Mouse (Mus musculus): Measurements from ENCODE around the gene Fancl.
"Not testable (repeated sequence)": the region's sequence is repeated elsewhere in the genome, so short reads cannot be mapped to it uniquely, and the experiment has no call there.

Gene Fancl

GRCm38 (mm10) chr11:26385971-26386370, at the start of gene Fancl:
Fancl (plus strand) TSS chr11:26386135.
- DNase-seq: no peak

- DNase-seq: no peak
These were observed 49.1 kb upstream of the Fancl start for GRCm38 (mm10) chr11:26336848-26337247.

- DNase-seq: not testable (repeated sequence)
These were observed 15.8 kb upstream of the Fancl start for GRCm38 (mm10) chr11:26370176-26370575.

- DNase-seq: not testable (repeated sequence)
These were observed 14.0 kb upstream of the Fancl start for GRCm38 (mm10) chr11:26371980-26372379.

- DNase-seq: no peak
These were observed 11.8 kb upstream of the Fancl start for GRCm38 (mm10) chr11:26374132-26374531.

GRCm38 (mm10) chr11:26378074-26378473, 7.9 kb upstream of the Fancl start:
- no peak for DNase-seq

GRCm38 (mm10) chr11:26381499-26381898, 4.4 kb upstream of the Fancl start:
- DNase-seq: no peak

- DNase-seq: no peak
These were observed 743 bp downstream of the Fancl start for GRCm38 (mm10) chr11:26386678-26387077.

GRCm38 (mm10) chr11:26387087-26387611, 1.2 kb downstream of the Fancl start:
- DNase-seq: peak; percentile 95

GRCm38 (mm10) chr11:26395561-26395960, 9.6 kb downstream of the Fancl start:
- no peak for DNase-seq

- DNase-seq: no peak
These were observed 27.0 kb downstream of the Fancl start for GRCm38 (mm10) chr11:26412972-26413371.

GRCm38 (mm10) chr11:26421472-26421871, 35.5 kb downstream of the Fancl start:
- no peak for DNase-seq

- no peak for DNase-seq
These were observed 48.3 kb downstream of the Fancl start for GRCm38 (mm10) chr11:26434229-26434628.

- no peak for DNase-seq
These were observed 51.9 kb downstream of the Fancl start for GRCm38 (mm10) chr11:26437818-26438217.

- DNase-seq: no peak
These were observed 55.2 kb downstream of the Fancl start for GRCm38 (mm10) chr11:26441121-26441520.

- no peak for DNase-seq
These were observed 58.4 kb downstream of the Fancl start for GRCm38 (mm10) chr11:26444374-26444773.

GRCm38 (mm10) chr11:26449789-26450188, 63.9 kb downstream of the Fancl start:
- DNase-seq: peak; percentile 29

- no peak for DNase-seq
These were observed 64.7 kb downstream of the Fancl start for GRCm38 (mm10) chr11:26450636-26451035.

- no peak for DNase-seq
These were observed 65.3 kb downstream of the Fancl start for GRCm38 (mm10) chr11:26451228-26451627.

GRCm38 (mm10) chr11:26452693-26453092, 66.8 kb downstream of the Fancl start:
- no peak for DNase-seq

GRCm38 (mm10) chr11:26454081-26454480, 68.1 kb downstream of the Fancl start:
- DNase-seq: no peak

GRCm38 (mm10) chr11:26477037-26477739, 91.3 kb downstream of the Fancl start:
- no peak for DNase-seq

- DNase-seq: no peak
These were observed 95.8 kb downstream of the Fancl start for GRCm38 (mm10) chr11:26481691-26482242.

- DNase-seq: peak; percentile 4
These were observed 104.0 kb downstream of the Fancl start for GRCm38 (mm10) chr11:26489761-26490466.

Data from liver (tissue).